Mouse (Mus musculus): Measurements from ENCODE around the gene Manba.
"Not testable (repeated sequence)": the region's sequence is repeated elsewhere in the genome, so short reads cannot be mapped to it uniquely, and the experiment has no call there.

Gene Manba

DNA sequence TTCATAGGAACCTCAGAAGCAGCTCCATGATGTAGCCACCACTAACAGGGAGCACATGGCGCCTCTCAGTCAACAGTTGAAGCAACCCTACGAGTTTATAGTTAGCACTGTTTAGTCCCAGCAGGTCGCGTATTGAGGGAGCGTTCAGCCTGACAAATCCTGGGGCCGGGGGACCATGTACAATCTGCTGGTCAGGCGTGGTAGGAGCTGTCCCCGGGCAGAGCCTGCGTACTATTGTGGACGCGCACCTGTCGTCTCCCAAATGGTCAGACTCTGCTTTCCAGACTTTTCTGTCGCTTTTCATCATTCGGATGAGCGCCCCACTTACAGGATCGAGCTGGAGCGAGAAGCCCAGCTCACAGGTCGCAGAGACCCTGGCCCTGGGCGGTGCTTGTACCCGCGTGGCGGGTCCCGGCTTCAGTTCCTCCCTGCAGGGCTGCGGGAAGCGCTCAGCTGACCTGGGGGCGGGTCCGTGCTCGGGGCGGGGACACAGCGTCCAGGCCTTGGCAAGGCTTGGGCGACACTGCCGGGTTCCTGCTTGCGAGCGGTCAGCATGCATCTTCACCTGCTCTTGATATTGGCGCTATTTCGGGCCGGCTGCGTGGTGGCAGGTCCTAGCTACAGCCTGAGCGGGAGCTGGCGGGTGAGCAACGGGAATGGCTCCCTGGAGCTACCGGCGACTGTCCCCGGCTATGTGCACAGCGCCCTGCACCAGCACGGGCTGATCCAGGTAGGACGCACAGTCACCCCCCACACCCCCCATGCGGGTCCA, at the start of gene Manba:
Gene Manba, plus strand, starts transcription at position 484 of the 772 bp plus-strand sequence.
- in situ Hi-C loops (cut with MboI; ENCODE audit: low pct_unique_long_range_greater_than_20kb in 1 of 2, low sequenced_read_pairs in 2 of 2, unreplicated experiment in 1 of 2): no loop called here

GRCm38 (mm10) chr3:135436901-135437616, 48.4 kb upstream of the Manba start:
- in situ Hi-C loops (cut with MboI; ENCODE audit: low pct_unique_long_range_greater_than_20kb in 1 of 2, low sequenced_read_pairs in 2 of 2, unreplicated experiment in 1 of 2): no loop called here

DNA sequence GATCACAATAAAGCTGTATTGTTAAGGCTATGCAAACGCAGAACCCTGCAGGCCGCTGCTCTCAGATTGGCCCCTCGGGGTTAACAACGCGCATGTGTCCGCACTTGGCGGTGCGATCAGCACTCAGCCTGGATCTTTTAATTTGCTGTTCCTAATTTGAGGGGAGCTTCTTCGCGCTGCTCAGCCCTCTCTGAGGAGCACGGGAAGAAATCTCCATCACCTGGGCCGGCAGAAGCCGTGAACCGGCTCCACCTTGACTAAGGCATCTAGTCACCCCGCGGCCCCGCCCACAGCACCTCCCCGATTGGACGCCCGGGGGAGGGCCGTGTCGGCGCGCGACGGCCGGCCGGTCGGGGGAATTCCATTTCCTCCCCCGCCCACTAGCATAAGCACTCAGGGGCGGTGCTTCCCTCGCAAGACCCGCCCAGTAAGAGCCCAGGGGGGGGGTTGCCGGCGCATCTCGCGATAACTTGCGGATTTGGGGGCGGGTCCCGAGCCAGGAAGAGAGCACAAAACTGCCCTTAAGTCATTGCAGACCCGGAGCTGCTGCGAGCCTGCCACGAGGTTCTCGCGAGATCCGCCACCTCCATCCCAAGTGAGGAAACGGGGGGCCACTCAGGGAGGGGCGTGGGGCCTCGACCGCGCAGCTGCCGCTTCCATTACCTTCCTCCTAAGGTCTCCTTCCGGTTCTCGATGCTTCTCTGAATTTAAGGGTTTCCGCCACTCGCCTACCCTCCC, 47.5 kb upstream of the Manba start, which contains the start of gene Ube2d3:
Gene Ube2d3, plus strand, starts transcription at position 392 of the 738 bp plus-strand sequence.
- in situ Hi-C loops (cut with MboI; ENCODE audit: low pct_unique_long_range_greater_than_20kb in 1 of 2, low sequenced_read_pairs in 2 of 2, unreplicated experiment in 1 of 2): no loop called here

GRCm38 (mm10) chr3:135438531-135438912, 46.9 kb upstream of the Manba start:
- in situ Hi-C loops (cut with MboI; ENCODE audit: low pct_unique_long_range_greater_than_20kb in 1 of 2, low sequenced_read_pairs in 2 of 2, unreplicated experiment in 1 of 2): no loop called here

DNA sequence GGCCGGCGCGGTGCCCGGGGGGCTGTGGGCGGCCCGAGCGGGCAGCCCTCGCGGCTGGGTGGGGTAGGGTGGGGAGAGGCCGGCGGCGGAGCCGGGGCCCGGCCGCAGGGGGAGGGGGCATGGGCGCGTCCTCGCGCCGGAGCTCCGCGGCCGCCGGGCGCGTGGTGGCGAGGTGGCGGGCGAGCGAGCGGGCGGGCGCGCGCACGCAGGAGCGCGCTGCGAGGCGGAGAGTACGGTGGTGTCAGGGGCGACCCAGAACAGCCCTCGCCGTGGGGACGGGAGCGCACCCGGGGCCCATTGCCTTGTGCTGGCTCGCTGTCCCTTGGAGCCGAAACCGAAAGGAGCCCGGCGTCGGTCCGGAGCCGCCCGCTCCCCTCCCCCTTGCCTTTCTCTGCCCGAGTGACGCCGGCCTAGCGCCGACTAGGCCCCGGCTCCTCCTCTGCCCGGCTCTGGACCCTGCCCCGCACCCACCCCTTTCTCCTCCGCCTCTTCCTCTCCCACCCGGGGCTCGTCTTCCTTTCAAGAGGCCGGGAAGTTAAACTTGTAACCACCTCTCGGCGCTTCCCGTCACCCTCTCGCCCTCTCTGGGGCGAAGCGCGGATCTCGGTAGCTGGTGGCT, 46.4 kb upstream of the Manba start:
- in situ Hi-C loops (cut with MboI; ENCODE audit: low pct_unique_long_range_greater_than_20kb in 1 of 2, low sequenced_read_pairs in 2 of 2, unreplicated experiment in 1 of 2): no loop called here

DNA sequence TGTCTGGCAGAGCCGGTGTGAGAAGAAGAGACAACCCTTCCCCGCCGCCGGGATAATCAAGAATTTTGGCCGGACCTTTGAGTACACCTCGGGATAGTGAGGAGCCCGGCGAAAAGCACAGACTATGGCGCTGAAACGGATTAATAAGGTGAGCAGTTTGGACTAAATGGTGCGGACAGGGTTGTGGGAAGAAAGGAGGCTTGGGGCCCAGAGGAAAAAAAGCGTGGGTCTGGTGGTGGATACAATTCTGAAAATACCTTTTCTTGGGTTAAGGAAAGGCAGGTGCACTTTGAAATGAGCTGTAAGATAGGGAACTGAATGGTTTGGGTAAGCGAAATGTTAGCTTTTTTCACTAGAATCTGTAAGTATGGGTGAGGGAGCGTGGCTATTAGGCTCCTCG, 45.8 kb upstream of the Manba start:
- in situ Hi-C loops (cut with MboI; ENCODE audit: low pct_unique_long_range_greater_than_20kb in 1 of 2, low sequenced_read_pairs in 2 of 2, unreplicated experiment in 1 of 2): no loop called here

DNA sequence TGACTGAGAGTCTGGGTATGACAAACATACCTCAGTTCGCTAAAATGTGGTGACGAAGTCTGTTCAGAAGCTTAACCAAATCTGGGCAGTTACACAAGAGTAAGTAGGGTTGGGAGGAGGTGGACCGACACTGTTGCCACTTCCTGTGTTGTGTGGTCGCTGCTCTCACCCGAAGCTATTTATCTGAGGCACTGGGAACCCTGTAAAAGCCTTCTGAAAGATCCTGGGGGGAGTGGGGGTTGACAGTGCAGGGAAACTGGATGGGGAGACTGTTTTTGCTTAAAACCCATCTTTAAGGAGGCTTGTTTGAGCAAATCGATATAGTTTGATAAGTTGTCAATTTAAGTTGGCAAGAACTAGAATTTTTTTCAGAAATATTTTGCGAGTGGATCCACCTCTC, 45.2 kb upstream of the Manba start:
- in situ Hi-C loops (cut with MboI; ENCODE audit: low pct_unique_long_range_greater_than_20kb in 1 of 2, low sequenced_read_pairs in 2 of 2, unreplicated experiment in 1 of 2): no loop called here

GRCm38 (mm10) chr3:135440621-135441020, 44.8 kb upstream of the Manba start:
- in situ Hi-C loops (cut with MboI; ENCODE audit: low pct_unique_long_range_greater_than_20kb in 1 of 2, low sequenced_read_pairs in 2 of 2, unreplicated experiment in 1 of 2): no loop called here

GRCm38 (mm10) chr3:135444930-135445329, 40.5 kb upstream of the Manba start:
- in situ Hi-C loops (cut with MboI; ENCODE audit: low pct_unique_long_range_greater_than_20kb in 1 of 2, low sequenced_read_pairs in 2 of 2, unreplicated experiment in 1 of 2): no loop called here

DNA sequence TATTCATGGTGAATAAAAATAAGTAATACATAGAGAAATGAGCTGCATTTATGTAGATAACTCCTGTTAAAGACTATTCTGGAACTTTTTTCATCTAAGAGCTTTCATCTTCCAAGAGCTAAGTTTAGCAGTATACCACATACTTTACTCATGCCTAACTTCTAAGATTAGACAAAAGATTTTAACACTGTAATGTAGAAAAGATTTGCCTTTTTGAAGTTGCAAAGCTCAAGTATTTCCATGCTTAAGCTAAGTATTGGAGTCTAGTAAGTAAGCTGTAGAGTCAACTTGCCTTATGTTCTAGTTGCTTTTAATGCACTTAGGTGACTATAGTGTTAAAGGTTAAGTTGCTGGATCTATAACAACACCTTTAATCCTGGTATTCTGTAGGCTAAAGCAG, 26.4 kb upstream of the Manba start:
- in situ Hi-C loops (cut with MboI; ENCODE audit: low pct_unique_long_range_greater_than_20kb in 1 of 2, low sequenced_read_pairs in 2 of 2, unreplicated experiment in 1 of 2): no loop called here

- in situ Hi-C loops (cut with MboI; ENCODE audit: low pct_unique_long_range_greater_than_20kb in 1 of 2, low sequenced_read_pairs in 2 of 2, unreplicated experiment in 1 of 2): no loop called here
Observed at GRCm38 (mm10) chr3:135468402-135468801, 17.0 kb upstream of the Manba start.

DNA sequence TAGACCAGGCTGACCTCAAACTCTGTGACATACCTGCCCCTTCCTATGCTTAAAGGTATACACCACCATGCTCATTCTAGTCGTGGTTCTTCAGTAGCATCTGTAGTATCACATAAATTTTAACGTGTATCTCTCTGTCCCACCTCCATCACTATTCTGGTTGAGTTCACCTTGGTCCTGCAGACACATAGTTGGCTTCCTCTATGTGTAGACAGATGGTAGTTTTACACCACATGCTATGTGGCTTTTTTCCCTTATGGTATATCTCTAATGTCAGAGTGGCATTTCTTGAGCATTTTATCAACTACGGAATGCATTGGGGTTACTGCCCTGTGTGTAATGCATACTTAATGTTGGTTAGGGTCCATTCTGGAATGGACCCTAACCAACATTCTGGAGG, 16.3 kb upstream of the Manba start:
- in situ Hi-C loops (cut with MboI; ENCODE audit: low pct_unique_long_range_greater_than_20kb in 1 of 2, low sequenced_read_pairs in 2 of 2, unreplicated experiment in 1 of 2): no loop called here

DNA sequence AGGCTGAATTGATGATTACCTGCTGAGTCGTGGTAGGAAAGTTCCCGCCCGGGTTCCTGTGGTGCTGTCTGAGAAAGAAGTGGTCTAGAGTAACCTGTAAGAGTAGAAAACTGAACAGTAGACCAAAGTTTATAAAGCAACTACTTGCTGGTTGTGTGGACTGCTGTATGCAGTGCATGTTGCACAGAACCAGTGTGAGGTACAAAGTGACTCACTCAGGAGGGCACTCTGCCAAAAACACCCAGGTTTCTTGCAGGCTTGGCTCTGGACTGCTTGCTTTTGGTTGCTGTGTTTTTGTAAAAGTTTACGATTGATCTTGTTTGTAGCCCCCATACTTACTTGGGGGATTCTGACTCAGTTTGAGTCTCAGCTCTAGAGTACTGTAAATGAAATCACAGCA, 15.4 kb upstream of the Manba start:
- in situ Hi-C loops (cut with MboI; ENCODE audit: low pct_unique_long_range_greater_than_20kb in 1 of 2, low sequenced_read_pairs in 2 of 2, unreplicated experiment in 1 of 2): no loop called here

GRCm38 (mm10) chr3:135470823-135471222, 14.6 kb upstream of the Manba start:
- in situ Hi-C loops (cut with MboI; ENCODE audit: low pct_unique_long_range_greater_than_20kb in 1 of 2, low sequenced_read_pairs in 2 of 2, unreplicated experiment in 1 of 2): no loop called here

DNA sequence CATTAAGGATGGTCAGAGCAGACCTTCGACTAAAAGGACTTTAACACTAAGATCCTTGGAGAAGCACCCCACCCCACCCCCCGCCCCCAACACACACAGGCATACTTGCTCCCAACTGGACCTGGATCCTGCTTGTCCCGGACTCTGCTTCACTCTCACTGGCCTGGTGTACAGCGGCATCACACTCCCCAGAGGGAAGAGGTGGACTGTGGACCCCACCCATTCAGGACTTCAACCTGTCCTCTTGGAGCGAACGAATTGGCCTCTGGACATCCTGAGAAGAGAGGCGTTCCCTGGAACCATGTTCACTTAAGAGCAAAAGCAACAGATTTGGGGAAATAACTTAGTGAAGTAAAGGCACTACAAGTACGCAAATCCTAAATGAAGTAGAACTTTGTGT, 10.4 kb upstream of the Manba start:
- in situ Hi-C loops (cut with MboI; ENCODE audit: low pct_unique_long_range_greater_than_20kb in 1 of 2, low sequenced_read_pairs in 2 of 2, unreplicated experiment in 1 of 2): no loop called here

DNA sequence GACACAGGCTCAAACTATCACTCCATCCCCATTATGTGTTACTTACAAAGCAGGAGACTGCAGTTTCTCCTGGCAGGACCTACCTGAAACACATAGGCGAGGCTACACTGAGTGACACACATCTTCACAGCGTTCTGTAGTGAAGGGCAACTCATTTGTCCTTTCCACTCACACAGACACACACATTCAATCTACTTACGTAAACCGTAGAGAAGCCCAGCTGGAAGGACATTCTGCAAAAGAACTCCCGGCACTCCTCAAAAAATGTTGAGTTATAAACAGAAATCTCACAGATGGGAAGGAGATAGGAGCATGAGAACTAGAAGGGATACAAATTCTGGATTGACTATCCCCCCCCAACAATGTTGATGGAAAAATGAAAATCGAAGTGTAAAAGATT, 9.1 kb upstream of the Manba start:
- in situ Hi-C loops (cut with MboI; ENCODE audit: low pct_unique_long_range_greater_than_20kb in 1 of 2, low sequenced_read_pairs in 2 of 2, unreplicated experiment in 1 of 2): no loop called here

GRCm38 (mm10) chr3:135476977-135477376, 8.4 kb upstream of the Manba start:
- in situ Hi-C loops (cut with MboI; ENCODE audit: low pct_unique_long_range_greater_than_20kb in 1 of 2, low sequenced_read_pairs in 2 of 2, unreplicated experiment in 1 of 2): no loop called here

GRCm38 (mm10) chr3:135479090-135479489, 6.3 kb upstream of the Manba start:
- in situ Hi-C loops (cut with MboI; ENCODE audit: low pct_unique_long_range_greater_than_20kb in 1 of 2, low sequenced_read_pairs in 2 of 2, unreplicated experiment in 1 of 2): not testable (repeated sequence)

DNA sequence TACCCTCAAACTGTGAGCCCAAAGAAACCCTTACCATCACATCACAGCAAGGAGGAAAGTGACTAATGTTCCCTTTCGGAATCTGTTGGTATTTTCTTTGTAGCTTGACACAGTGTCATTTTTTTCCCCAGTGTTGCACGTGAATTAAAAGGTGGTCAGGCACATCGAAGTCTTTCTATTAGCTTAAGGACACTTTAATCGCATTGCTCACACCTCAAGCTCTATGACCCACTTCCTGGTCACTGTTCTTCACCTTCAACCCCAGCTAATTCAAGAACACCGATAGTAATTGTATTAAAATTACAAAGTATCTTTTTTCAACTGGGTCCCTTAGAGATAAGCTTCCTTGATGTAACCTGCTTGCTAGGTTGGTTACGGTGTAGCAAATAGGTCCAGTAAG, 4.6 kb upstream of the Manba start:
- in situ Hi-C loops (cut with MboI; ENCODE audit: low pct_unique_long_range_greater_than_20kb in 1 of 2, low sequenced_read_pairs in 2 of 2, unreplicated experiment in 1 of 2): no loop called here

Data from mouse embryonic stem cell (cell line).